Mouse (Mus musculus): ENCODE results near the gene Glt6d1. TPM values are rescaled to one million over a fixed set of nuclear protein-coding genes. Genes with fewer than 3 reads are reported as not detected.
"Not testable (repeated sequence)": the region's sequence is repeated elsewhere in the genome, so short reads cannot be mapped to it uniquely, and the experiment has no call there.

Glt6d1 gene
- total RNA-seq (2021): not detected
- long read RNA-seq, experiment 1: 0 reads
- long read RNA-seq, experiment 2: 0 reads

DNA sequence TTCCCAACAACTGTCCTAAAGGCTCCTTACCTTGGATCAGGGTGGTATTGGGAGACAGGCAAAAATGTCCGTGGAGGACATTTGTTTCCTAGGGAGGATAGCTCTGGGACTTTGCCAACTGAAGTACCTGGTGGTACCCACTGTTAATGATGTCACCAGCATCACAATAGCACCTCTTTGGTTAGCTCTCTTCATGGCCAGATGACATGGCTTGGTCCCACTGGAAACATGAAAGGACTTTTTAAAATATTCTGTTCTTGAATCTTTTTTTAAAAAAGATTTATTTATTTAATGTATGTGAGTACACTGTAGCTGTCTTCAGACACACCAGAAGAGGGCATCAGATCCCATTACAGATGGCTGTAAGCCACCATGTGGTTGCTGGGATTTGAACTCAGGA, at the start of gene Glt6d1:
Gene Glt6d1 (minus strand): TSS at position 101 of the 400 bp plus-strand sequence.
- not testable (repeated sequence) for DNase-seq (ENCODE audit: low spot score in 2 of 2)

- DNase-seq (ENCODE audit: low spot score in 2 of 2): peak in 1 of 2 experiments; percentile 30
These were observed 49.8 kb upstream of the Glt6d1 start for GRCm38 (mm10) chr2:25865412-25865811.

DNA sequence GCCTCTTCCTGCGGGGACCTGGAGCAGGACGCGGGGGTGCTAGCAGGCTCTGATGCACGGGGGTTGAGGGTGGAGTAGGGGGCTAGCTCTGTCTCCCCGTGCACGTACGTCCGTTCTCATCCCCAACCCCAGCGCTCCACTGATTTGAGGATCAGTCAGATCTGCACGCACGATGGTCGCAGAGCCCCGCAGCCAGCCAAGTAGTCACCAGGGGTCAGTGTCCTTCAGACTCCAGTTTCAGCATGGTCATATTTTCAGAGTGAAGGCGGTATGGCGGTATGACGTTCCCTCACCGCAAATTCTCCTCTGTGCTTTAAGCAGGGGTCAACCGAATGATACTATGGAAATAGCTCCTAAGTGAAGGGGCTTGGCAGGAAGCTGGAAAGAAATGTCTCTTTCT, 48.6 kb upstream of the Glt6d1 start:
- no peak for DNase-seq (ENCODE audit: low spot score in 2 of 2)

- DNase-seq (ENCODE audit: low spot score in 2 of 2): no peak
These were observed 47.9 kb upstream of the Glt6d1 start, which contains the start of gene Kcnt1 for GRCm38 (mm10) chr2:25863337-25864131. Gene Kcnt1, plus strand, starts transcription at chr2:25863734.

- DNase-seq (ENCODE audit: low spot score in 2 of 2): no peak
These were observed 47.1 kb upstream of the Glt6d1 start for GRCm38 (mm10) chr2:25862696-25863270.

GRCm38 (mm10) chr2:25862038-25862437, 46.4 kb upstream of the Glt6d1 start:
- DNase-seq (ENCODE audit: low spot score in 2 of 2): no peak

DNA sequence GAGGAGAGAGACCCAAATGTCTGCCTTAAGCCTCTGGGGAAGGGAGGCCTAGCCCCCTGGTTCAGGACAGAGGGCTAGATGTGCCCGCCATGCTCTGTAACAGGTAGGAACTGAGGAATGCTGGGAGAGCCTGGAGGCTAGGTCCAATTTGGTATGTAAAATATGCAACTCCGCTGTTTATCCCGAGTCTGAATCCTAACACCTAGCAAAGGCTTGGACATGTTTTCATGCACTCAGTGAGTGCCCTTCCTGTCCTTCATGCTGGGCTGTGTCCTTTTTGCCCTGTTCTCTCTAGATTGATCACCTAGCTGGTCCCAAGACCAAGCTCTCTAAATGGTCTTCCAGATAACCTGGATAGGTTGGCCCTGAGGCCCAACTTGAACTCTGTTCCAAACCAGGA, 44.2 kb upstream of the Glt6d1 start:
- no peak for DNase-seq (ENCODE audit: low spot score in 2 of 2)

DNA sequence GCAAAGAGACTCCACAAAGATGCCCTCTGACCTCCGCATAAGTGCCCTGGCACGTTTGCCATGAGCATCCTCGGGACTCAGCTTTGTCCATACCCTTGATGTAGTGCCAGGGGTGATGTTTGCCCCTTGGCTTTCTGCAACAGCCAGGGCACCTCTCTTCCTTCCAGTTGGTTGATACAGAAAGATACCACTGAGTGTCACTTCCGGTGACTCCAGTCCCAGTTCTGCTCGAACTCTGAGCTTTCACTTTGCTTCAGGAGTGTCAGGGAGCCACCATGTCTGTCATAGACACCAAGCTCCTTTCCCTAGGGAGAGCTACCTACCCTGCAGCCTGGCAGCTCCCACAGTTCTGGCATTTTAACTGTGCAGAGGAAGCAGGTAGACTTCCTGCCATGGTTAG, 38.4 kb upstream of the Glt6d1 start:
- DNase-seq (ENCODE audit: low spot score in 2 of 2): no peak

GRCm38 (mm10) chr2:25852626-25853025, 37.0 kb upstream of the Glt6d1 start:
- DNase-seq (ENCODE audit: low spot score in 2 of 2): peak in 1 of 2 experiments; percentile 16

DNA sequence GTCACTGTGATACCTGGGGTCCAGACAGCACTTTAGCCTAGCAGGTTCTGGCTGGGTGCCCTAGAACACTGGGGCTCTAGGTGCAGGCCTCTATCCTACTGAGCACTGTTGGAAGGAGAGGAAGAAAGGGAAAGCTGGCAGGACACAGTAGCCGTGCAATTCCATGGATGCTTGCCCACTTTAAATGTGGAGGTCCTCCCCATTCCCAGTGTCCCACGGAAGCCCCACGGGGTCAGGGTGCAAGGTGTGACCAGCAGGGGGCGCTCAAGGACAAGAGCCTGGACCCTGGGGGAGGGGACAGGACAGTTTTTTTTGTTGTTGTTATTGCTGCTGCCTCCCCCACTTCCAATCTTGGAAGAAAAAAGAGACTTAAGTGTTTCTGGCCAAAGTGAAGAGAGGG, 34.7 kb upstream of the Glt6d1 start:
- peak; percentile 40 to 48 for DNase-seq (ENCODE audit: low spot score in 2 of 2)

DNA sequence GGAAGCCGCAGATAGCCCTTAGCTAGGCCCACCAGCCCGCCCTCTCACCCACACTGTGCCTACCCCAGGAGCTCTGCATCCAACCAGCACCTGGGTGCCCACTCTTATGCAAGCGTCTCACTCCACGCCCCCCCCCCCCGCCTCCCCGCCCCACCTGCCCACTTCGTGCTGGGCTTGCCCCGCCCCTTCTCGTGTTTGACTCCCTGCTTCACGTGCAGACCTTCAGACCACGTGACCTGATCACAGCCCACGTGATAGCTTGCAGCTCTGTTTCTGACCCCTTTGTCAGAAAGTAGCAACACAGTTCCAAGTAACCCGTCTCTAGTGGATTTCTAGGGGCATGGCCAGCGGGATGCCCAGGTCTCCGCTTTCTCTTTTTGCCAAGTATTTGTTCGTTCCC, 31.6 kb upstream of the Glt6d1 start, which contains the start of gene Sohlh1:
Gene Sohlh1 (minus strand): TSS at position 23 of the 400 bp plus-strand sequence.
- no peak for DNase-seq (ENCODE audit: low spot score in 2 of 2)

- DNase-seq (ENCODE audit: low spot score in 2 of 2): no peak
These were observed 30.9 kb upstream of the Glt6d1 start for GRCm38 (mm10) chr2:25846516-25846915.

- DNase-seq (ENCODE audit: low spot score in 2 of 2): no peak
These were observed 28.4 kb upstream of the Glt6d1 start for GRCm38 (mm10) chr2:25844097-25844496.

GRCm38 (mm10) chr2:25842758-25843157, 27.1 kb upstream of the Glt6d1 start:
- DNase-seq (ENCODE audit: low spot score in 2 of 2): no peak

DNA sequence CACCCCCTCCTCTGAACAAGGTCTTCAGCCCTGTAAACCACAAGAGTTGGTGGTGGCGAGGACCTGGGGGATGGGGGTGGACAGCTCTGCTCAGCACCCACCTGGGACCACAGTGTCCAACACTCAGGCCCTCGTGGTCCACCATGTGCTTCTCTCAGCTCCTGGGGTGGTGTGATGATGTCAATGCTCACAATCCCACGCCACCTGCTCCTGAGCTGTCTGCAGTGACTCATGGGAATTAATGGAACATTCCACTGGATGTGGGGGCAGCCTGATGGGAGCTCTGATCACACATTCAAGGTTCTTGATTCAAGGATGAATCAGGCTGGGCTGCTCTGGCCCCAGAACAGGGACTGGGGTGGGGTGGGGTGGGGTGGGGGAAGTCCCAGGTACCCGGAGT, 26.5 kb upstream of the Glt6d1 start:
- DNase-seq (ENCODE audit: low spot score in 2 of 2): no peak

GRCm38 (mm10) chr2:25836291-25836690, 20.6 kb upstream of the Glt6d1 start:
- peak in 1 of 2 experiments; percentile 61 for DNase-seq (ENCODE audit: low spot score in 2 of 2)

DNA sequence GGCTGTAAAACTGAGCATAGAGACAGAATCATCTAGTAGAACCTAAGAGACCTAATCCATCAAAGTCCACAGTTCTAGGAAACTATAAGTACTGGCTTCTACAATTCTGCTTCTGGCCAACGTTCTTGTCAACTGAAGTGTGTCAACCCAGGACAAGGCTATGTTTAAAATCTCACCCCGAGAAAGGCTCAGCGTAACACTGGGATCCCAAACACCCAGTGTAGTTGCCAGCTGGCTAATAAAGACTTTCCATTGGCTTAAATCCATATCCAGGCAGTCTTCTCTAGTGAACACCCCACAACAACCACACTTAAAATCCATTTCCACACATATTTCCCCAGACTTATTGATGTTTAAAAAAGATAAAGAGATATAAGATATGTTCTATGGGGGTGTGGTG, 15.1 kb upstream of the Glt6d1 start:
- no peak for DNase-seq (ENCODE audit: low spot score in 2 of 2)

GRCm38 (mm10) chr2:25828344-25828947, 12.8 kb upstream of the Glt6d1 start:
- no peak for DNase-seq (ENCODE audit: low spot score in 2 of 2)

GRCm38 (mm10) chr2:25824751-25825150, 9.1 kb upstream of the Glt6d1 start:
- no peak for DNase-seq (ENCODE audit: low spot score in 2 of 2)

- no peak for DNase-seq (ENCODE audit: low spot score in 2 of 2)
These were observed 7.2 kb upstream of the Glt6d1 start, which contains the start of gene Lcn9 for GRCm38 (mm10) chr2:25822806-25823205. Gene Lcn9, plus strand, starts transcription at chr2:25823153.

DNA sequence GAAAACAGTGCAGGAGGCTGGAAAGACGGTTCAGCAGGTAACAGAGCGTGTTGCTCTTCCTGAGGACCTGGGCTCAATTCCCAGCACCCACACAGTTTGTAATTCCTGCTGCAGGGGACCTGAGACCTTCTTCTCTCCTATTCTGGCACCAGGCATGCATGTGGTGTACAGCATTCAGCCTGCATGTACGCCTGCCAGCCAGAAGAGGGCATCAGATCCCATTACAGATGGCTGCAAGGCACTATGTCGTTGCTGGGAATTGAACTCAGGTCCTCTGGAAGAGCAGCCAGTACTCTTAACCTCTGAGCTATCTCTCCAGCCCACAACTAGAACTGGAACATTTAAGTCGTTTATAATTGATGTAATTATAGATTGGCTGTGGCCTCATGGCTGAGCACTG, 2.3 kb downstream of the Glt6d1 start:
- DNase-seq (ENCODE audit: low spot score in 2 of 2): no peak

DNA sequence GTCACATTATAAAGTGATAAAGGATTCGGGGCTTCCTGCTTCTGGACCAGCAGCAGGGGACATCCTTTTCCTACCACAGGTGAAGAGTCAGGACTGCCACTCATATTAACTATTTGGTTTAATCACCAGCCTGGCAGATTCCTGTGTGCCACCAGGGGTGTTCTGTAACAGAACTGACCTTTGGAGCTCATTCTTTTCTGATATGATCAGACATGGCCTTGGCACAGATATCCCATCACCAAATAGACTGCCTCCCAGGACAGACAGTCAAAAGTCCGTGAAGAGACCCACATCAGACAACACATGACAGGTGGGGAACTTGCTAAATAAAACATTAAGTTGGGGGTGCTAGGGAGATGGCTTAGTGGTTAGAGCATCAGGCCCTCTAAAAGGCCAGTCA, 3.9 kb downstream of the Glt6d1 start:
- no peak for DNase-seq (ENCODE audit: low spot score in 2 of 2)
